Mouse (Mus musculus) CH12.LX (cell line): ENCODE results near the gene Fn3krp. TPM values are rescaled to one million over a fixed set of nuclear protein-coding genes. Genes with fewer than 3 reads are reported as not detected.

ENCODE experiments used
- DNase-seq: peaks from one replicate; pipeline ENCODE4 v3.0.0-alpha.2; 2013; ENCODE audit errors: extremely low read depth
- H3K27ac ChIP-seq: 2 replicates; pipeline ENCODE4 v1.5.1; 2012; ENCODE audit warnings: low read depth, mild to moderate bottlenecking, control low read depth, moderate library complexity; ENCODE audit not compliant: insufficient read depth
- H3K27me3 ChIP-seq: replicated peaks from 2 replicates; pipeline ENCODE3; 2012; ENCODE audit warnings: inconsistent platforms
- H3K36me3 ChIP-seq, 2 experiments: replicated peaks in 1 of 2; 2 replicates each; pipeline versions ENCODE3 to v1.6.1; 2012; ENCODE audit warnings: inconsistent platforms in 1 of 2, low read length in 1 of 2, mild to moderate bottlenecking in 1 of 2, mixed read lengths in 1 of 2, moderate library complexity in 1 of 2; ENCODE audit not compliant: control insufficient read depth in 1 of 2, insufficient read depth in 1 of 2
- H3K4me1 ChIP-seq, 2 experiments: 2 replicates each; pipeline ENCODE4 v1.6.1; 2012; ENCODE audit warnings: inconsistent platforms in 1 of 2, moderate library complexity in 1 of 2; ENCODE audit not compliant: insufficient read depth in 2 of 2, control insufficient read depth in 1 of 2
- H3K4me2 ChIP-seq: 2 replicates; pipeline ENCODE4 v1.6.1; 2012; ENCODE audit warnings: low read depth, mild to moderate bottlenecking, control low read depth; ENCODE audit not compliant: poor library complexity, insufficient read depth, severe bottlenecking
- H3K4me3 ChIP-seq, 3 experiments: fragments of 150-350 bp in 1 of 3; sonication (generic) in 1 of 3; replicated peaks in 1 of 3; 2 replicates each; pipeline versions ENCODE3 to v1.5.1; 2011 to 2012; ENCODE audit warnings: low read depth in 2 of 3, low read length in 2 of 3, mild to moderate bottlenecking in 2 of 3, moderate library complexity in 2 of 3, control low read depth in 1 of 3, improper control_type of control experiment in 1 of 3, inconsistent platforms in 1 of 3, mixed read lengths in 1 of 3; ENCODE audit not compliant: poor library complexity in 1 of 3
- H3K79me2 ChIP-seq: replicated peaks from 2 replicates; pipeline ENCODE4 v1.6.1; 2012; ENCODE audit warnings: mild to moderate bottlenecking, moderate library complexity; ENCODE audit not compliant: control insufficient read depth, poor library complexity, insufficient read depth, severe bottlenecking; ENCODE audit errors: extremely low read depth
- H3K9ac ChIP-seq: 2 replicates; pipeline ENCODE4 v1.6.1; 2012; ENCODE audit warnings: low read depth, mild to moderate bottlenecking, control low read depth, moderate library complexity; ENCODE audit not compliant: insufficient read depth
- H3K9me3 ChIP-seq: replicated peaks from 2 replicates; pipeline ENCODE3; 2012; ENCODE audit warnings: low read length, inconsistent platforms, mixed read lengths
- CHD1 ChIP-seq: IDR thresholded peaks from 2 replicates; pipeline ENCODE4 v1.6.1; 2012; ENCODE audit warnings: low read depth, low read length, improper control_type of control experiment, inconsistent platforms
- CHD2 ChIP-seq: IDR thresholded peaks from 2 replicates; pipeline ENCODE4 v1.6.1; 2011; ENCODE audit warnings: low read length, improper control_type of control experiment
- CTCF ChIP-seq, 2 experiments: IDR thresholded peaks in 1 of 2; conservative IDR thresholded peaks in 1 of 2; 2 replicates each; pipeline ENCODE4 v1.5.1; 2011 to 2012; ENCODE audit warnings: low read depth in 2 of 2, low read length in 2 of 2, improper control_type of control experiment in 1 of 2, inconsistent platforms in 1 of 2, mild to moderate bottlenecking in 1 of 2, moderate library complexity in 1 of 2
- ELF1 ChIP-seq: IDR thresholded peaks from 2 replicates; pipeline ENCODE4 v1.6.1; 2014; ENCODE audit warnings: low read depth, mild to moderate bottlenecking, inconsistent platforms, low read length, improper control_type of control experiment
- ETS1 ChIP-seq: conservative IDR thresholded peaks from 2 replicates; pipeline ENCODE4 v1.6.1; 2012; ENCODE audit warnings: low read depth, mild to moderate bottlenecking, inconsistent platforms, low read length, improper control_type of control experiment, moderate library complexity
- HCFC1 ChIP-seq: IDR thresholded peaks from 2 replicates; pipeline ENCODE4 v1.6.1; 2012; ENCODE audit warnings: low read depth, mild to moderate bottlenecking, inconsistent platforms, low read length, improper control_type of control experiment
- MAZ ChIP-seq: IDR thresholded peaks from 2 replicates; pipeline ENCODE4 v1.6.1; 2012; ENCODE audit warnings: low read depth, mild to moderate bottlenecking, inconsistent platforms, low read length, improper control_type of control experiment, moderate library complexity
- MEF2A ChIP-seq: IDR thresholded peaks from 2 replicates; pipeline ENCODE4 v1.6.1; 2014; ENCODE audit warnings: low read depth, mild to moderate bottlenecking, inconsistent platforms, low read length, improper control_type of control experiment, borderline replicate concordance
- MYC ChIP-seq: IDR thresholded peaks from 2 replicates; pipeline ENCODE4 v1.6.1; 2011; ENCODE audit warnings: low read depth, mild to moderate bottlenecking, improper control_type of control experiment, low read length
- NELFE ChIP-seq: IDR thresholded peaks from 2 replicates; pipeline ENCODE4 v1.6.1; 2011; ENCODE audit warnings: low read depth, low read length, improper control_type of control experiment
- NRF1 ChIP-seq: IDR thresholded peaks from 2 replicates; pipeline ENCODE4 v1.6.1; 2014; ENCODE audit warnings: low read depth, mild to moderate bottlenecking, inconsistent platforms, low read length, improper control_type of control experiment, moderate library complexity
- POLR2AphosphoS2 ChIP-seq: IDR thresholded peaks from 2 replicates; pipeline ENCODE4 v1.6.1; 2011; ENCODE audit warnings: low read depth, low read length, improper control_type of control experiment
- SMC3 ChIP-seq: IDR thresholded peaks from 2 replicates; pipeline ENCODE4 v1.6.1; 2011; ENCODE audit warnings: low read depth, low read length, improper control_type of control experiment
- TCF12 ChIP-seq: IDR thresholded peaks from 2 replicates; pipeline ENCODE4 v1.6.1; 2014; ENCODE audit warnings: low read depth, mild to moderate bottlenecking, inconsistent platforms, low read length, improper control_type of control experiment
- USF1 ChIP-seq: IDR thresholded peaks from 2 replicates; pipeline ENCODE4 v1.6.1; 2014; ENCODE audit warnings: low read depth, mild to moderate bottlenecking, inconsistent platforms, low read length, improper control_type of control experiment
- USF2 ChIP-seq: conservative IDR thresholded peaks from 2 replicates; pipeline ENCODE4 v1.6.1; 2011; ENCODE audit warnings: low read depth, low read length, improper control_type of control experiment
- ZC3H11A ChIP-seq: IDR thresholded peaks from 2 replicates; pipeline ENCODE4 v1.6.1; 2012; ENCODE audit warnings: low read depth, mild to moderate bottlenecking, inconsistent platforms, low read length, improper control_type of control experiment
- ZNF384 ChIP-seq: IDR thresholded peaks from 2 replicates; pipeline ENCODE4 v1.6.1; 2012; ENCODE audit warnings: low read depth, low read length, improper control_type of control experiment, inconsistent platforms
- dilution Hi-C: fragments of 300-500 bp; cut with MboI; formaldehyde crosslinking; loops from 2 replicates; pipeline ENCODE4 v1.14.3; 2020; ENCODE audit warnings: low sequenced_read_pairs; ENCODE audit not compliant: extremely low pct_unique_long_range_greater_than_20kb, extremely low pct_ligation_motif_present
- in situ Hi-C: fragments of 300-500 bp; cut with MboI; formaldehyde crosslinking; loops from 3 replicates; pipeline ENCODE4 v1.14.3; 2019; ENCODE audit warnings: low sequenced_read_pairs, low pct_ligation_motif_present, low pct_unique_long_range_greater_than_20kb, mixed read lengths
- polyA plus RNA-seq: library from polyadenylated mRNA; unstranded; fragments of >175 nt; gene quantifications from 2 replicates; pipeline ENCODE4 v1.2.1, GENCODE M21; 2012; ENCODE audit warnings: low read depth; ENCODE audit not compliant: insufficient read length
- total RNA-seq, 2 experiments: library from RNA; depleted of rRNA; stranded (reverse); fragments of 300-350 nt in 1 of 2; fragments of >200 nt in 1 of 2; gene quantifications; 2 replicates each; pipeline ENCODE4 v1.2.3; 2012 to 2014

Fn3krp gene
- total and polyA plus RNA-seq, 3 experiments, result 3.6 to 11.2 (median 9.8) TPM

DNA sequence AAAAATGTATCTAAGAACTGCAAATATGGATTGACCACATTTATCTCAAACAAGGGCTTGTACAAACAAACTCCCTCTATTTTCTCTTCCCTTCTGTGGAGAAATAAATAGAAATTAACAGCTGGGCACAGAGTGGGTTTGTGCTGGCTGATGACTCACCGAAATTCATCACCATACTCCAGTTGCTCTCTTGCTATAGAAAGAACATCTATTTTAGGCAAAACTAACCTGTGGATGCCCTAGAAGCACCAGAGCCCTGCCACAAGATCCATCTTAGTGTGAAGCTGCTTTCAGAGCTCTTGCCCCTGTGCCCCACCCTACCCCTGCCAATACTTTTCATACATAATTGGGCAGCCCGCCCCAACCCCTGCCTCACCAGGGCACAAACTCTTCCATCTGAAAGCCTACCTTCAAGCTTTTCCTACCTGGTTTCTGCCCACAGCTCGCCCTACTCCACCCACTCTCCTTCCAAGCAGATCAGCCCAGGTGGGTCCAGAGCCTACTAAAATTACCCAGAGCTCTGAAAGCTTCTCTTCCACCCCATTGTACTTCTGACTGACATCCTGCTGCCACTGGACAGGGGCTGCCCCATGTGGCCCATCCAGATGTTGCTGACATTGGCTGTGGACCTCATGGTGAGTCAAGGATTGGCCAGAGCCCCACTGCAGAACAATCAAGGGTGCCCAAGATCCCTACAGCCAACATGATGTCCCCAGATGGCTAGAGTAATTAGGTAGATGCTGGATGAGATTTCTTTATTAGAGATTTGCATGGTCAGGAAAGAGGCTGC, 13.6 kb upstream of the Fn3krp start:
- Histone ChIP-seq H3K4me1 (peaks cover 2 to 15% of the 10 kb centered on the region in 2 experiments; a peak in 2 of 4 replicates), H3K36me3 (no peaks in the 10 kb centered on the region), H3K4me2 (no peak overlapping the region), H3K27me3 (peaks cover 2% of the 10 kb centered on the region), H3K27ac (no peak overlapping the region), H3K79me2 (no peaks in the 10 kb centered on the region), H3K9ac (no peak overlapping the region), H3K9me3 (no peaks in the 10 kb centered on the region), H3K4me3 (no peak overlapping the region)
- in situ Hi-C loops, result no loop called here
- no peak for TF ChIP-seq CHD2
- no peak for TF ChIP-seq NELFE
- TF ChIP-seq TCF12, result no peak
- no peak for TF ChIP-seq CHD1
- no peak for TF ChIP-seq USF1
- TF ChIP-seq ZC3H11A, result no peak
- TF ChIP-seq NRF1, result no peak
- TF ChIP-seq MEF2A, result no peak
- no peak for TF ChIP-seq MAZ
- no peak for TF ChIP-seq ETS1
- no peak for TF ChIP-seq ELF1
- no peak for TF ChIP-seq MYC
- dilution Hi-C loops, result no loop called here
- DNase-seq, result no peak

DNA sequence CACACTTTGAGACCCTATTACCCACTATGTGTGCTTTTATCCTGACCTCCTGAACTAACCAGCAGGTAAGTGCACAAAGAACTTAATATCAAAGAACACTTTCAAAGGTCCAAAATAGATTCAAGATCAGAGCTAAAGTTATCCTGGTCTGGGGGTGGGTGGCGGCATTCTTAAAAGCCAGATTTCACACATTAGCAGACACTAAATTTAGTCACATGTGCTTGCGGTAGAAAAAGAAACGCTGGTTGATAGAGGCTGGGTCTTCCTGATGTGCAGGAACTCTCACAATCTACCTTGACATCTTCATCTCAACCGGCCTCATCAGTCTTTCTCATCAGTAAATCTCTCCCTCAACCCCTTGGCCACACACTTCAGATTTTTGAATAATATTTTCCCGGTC, 6.4 kb upstream of the Fn3krp start:
- Histone ChIP-seq H3K79me2 (no peaks in the 10 kb centered on the region), H3K4me3 (no peak overlapping the region), H3K27ac (no peak overlapping the region), H3K9me3 (no peaks in the 10 kb centered on the region), H3K4me1 (no peaks in the 10 kb centered on the region), H3K36me3 (no peaks in the 10 kb centered on the region), H3K27me3 (no peaks in the 10 kb centered on the region), H3K4me2 (no peak overlapping the region), H3K9ac (no peak overlapping the region)
- TF ChIP-seq SMC3, result no peak
- no peak for TF ChIP-seq CTCF (conservative IDR thresholded peaks at IDR 0.05 in 1 of 2, IDR thresholded peaks at IDR 0.05 in 1 of 2; ENCODE audit: low read depth in 2 of 2, low read length in 2 of 2)
- TF ChIP-seq CHD1, result no peak
- no peak for TF ChIP-seq USF2
- TF ChIP-seq POLR2AphosphoS2, result no peak
- no peak for TF ChIP-seq NELFE
- TF ChIP-seq HCFC1, result no peak
- TF ChIP-seq ZNF384, result no peak
- in situ Hi-C loops, result no loop called here
- dilution Hi-C loops, result no loop called here
- DNase-seq, result no peak
